Mouse (Mus musculus) intestine, embryonic 16.5 days (tissue): ENCODE data around the gene Espn. TPM values are rescaled to one million over a fixed set of nuclear protein-coding genes. Genes with fewer than 3 reads are reported as not detected.
A peak's percentile ranks its signal among the peaks of the same experiment; 100 is the strongest.

Experiments used
- ATAC-seq: fragments of 200-750 bp; cut with Nextera tagmentation; 2 replicates; pipeline ENCODE4 v1.8.0; 2017; ENCODE audit warnings: moderate TSS enrichment, moderate library complexity
- H3K27ac ChIP-seq: fragments of 300-500 bp; sonication (generic); 2 replicates; pipeline ENCODE4 v1.5.1; 2014; ENCODE audit warnings: mild to moderate bottlenecking, low read length
- H3K27me3 ChIP-seq: fragments of 300-500 bp; sonication (generic); replicated peaks from 2 replicates; pipeline ENCODE4 v1.6.1; 2014; ENCODE audit warnings: low read length, control low read depth, mixed read lengths; ENCODE audit not compliant: control insufficient read depth, insufficient read depth
- H3K36me3 ChIP-seq: fragments of 300-500 bp; sonication (generic); 2 replicates; pipeline ENCODE4 v1.6.1; 2014; ENCODE audit warnings: low read length, control low read depth; ENCODE audit not compliant: control insufficient read depth, insufficient read depth
- H3K4me1 ChIP-seq: fragments of 300-500 bp; sonication (generic); 2 replicates; pipeline ENCODE4 v1.6.1; 2014; ENCODE audit warnings: low read length, control low read depth, mixed read lengths; ENCODE audit not compliant: control insufficient read depth, insufficient read depth
- H3K4me2 ChIP-seq: fragments of 300-500 bp; sonication (generic); 2 replicates; pipeline ENCODE4 v1.6.1; 2014; ENCODE audit warnings: low read depth, low read length, control low read depth
- H3K4me3 ChIP-seq: fragments of 300-500 bp; sonication (generic); 2 replicates; pipeline ENCODE4 v1.5.1; 2014; ENCODE audit warnings: mild to moderate bottlenecking, low read length
- H3K9ac ChIP-seq: fragments of 300-500 bp; sonication (generic); 2 replicates; pipeline ENCODE4 v1.6.1; 2014; ENCODE audit warnings: low read depth, low read length
- H3K9me3 ChIP-seq: fragments of 300-500 bp; sonication (generic); 2 replicates; pipeline ENCODE4 v1.6.1; 2016; ENCODE audit warnings: low read length, control low read depth; ENCODE audit not compliant: control insufficient read depth
- WGBS: fragments of 180-500 bp; shearing (Covaris S2); extraction: QIAGEN DNeasy Blood & Tissue Kit; methylation state at CpG from one replicate; pipeline ENCODE4 v1.1.7; 2014; 5-methylcytosine and 5-hydroxymethylcytosine counted together
- polyA plus RNA-seq: library from polyadenylated mRNA; unstranded; fragments of >200 nt; fragmentation: Nextera tagmentation; extraction: Ambion mirVana; gene quantifications from 2 replicates; pipeline ENCODE4 v1.2.1, GENCODE M21; 2015

Gene Espn
- polyA plus RNA-seq, 1 experiment from 2014 or later, result 31.6 TPM

DNA sequence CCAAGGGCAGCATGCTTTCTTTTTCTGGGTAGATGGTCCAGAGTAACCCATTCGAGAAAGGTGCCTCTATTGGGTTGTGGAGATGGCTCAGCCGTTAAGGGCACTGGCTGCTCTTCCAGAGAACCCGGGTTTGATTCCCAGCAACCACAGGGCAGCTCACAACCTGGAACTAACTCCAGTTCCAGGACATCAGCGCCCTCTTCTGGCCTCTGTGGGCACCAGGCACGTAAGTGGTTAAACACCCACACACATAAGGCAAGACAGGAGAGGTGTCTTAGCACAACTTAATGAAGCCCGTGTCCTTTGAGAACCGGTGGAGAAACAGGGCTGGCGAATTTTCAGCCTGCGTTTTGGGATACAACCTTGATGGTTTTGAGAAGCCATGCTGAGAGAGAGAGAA, 77.6 kb downstream of the Espn start:
- Histone ChIP-seq H3K9me3 (no peaks in the 10 kb centered on the region), H3K4me3 (no peak overlapping the region), H3K9ac (no peak overlapping the region), H3K4me2 (no peak overlapping the region), H3K36me3 (no peaks in the 10 kb centered on the region), H3K4me1 (peaks cover 9% of the 10 kb centered on the region), H3K27ac (no peak overlapping the region), H3K27me3 (no peaks in the 10 kb centered on the region)
- 83% methylated on average over 9 of the region's 9 CpGs for WGBS
- no peak for ATAC-seq

DNA sequence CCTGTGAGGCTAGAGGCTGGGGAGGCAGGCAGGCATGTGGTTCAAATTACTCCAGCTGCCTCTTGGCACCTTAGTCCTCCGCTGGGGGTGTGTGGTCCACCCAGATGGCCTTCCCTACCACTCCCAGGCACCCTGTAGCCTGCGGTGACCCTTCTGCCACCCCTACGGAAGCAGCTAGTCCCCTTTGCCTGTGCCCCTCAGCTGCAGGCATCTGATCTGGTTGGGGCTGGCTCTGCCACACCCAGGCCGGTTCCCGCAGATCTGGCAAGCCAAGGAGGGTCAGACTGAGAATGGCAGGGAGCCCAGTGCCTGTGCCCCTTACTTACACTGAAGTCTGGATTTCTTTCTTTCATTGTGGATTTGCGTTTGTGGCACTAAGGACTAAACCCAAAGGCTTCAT, 78.5 kb downstream of the Espn start:
- Histone ChIP-seq H3K36me3 (no peaks in the 10 kb centered on the region), H3K9ac (no peak overlapping the region), H3K27ac (no peak overlapping the region), H3K9me3 (no peaks in the 10 kb centered on the region), H3K4me3 (no peak overlapping the region), H3K27me3 (no peaks in the 10 kb centered on the region), H3K4me1 (peaks cover 9% of the 10 kb centered on the region), H3K4me2 (no peak overlapping the region)
- ATAC-seq, result no peak
- 79% methylated on average over 6 of the region's 6 CpGs for WGBS

DNA sequence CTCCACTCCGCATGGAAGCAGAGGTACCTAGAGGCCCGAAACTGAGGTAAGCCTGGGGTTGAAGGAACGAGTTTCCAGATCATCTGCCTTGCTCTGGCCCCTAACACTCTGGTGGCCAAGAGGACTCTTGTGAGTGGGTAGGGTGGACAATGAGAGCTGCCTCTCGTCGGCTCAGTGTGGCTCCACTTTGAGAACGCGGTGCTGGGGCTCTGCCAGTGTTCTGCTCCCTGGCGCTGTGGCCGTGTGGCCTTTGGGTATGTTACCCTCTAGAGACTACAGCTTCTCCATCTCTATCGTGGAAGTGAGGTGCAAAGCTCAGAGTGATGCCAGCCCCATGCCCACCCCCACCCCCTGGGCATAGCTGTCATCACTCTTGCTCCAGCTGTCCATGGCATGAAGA, 79.5 kb downstream of the Espn start:
- ATAC-seq, result no peak
- Histone ChIP-seq H3K36me3 (no peaks in the 10 kb centered on the region), H3K9ac (peak overlapping the region; percentile 40), H3K27me3 (no peaks in the 10 kb centered on the region), H3K9me3 (no peaks in the 10 kb centered on the region), H3K4me3 (no peak overlapping the region), H3K4me1 (peaks cover 9% of the 10 kb centered on the region), H3K4me2 (no peak overlapping the region), H3K27ac (no peak overlapping the region)
- 71% methylated on average over 10 of the region's 10 CpGs for WGBS

DNA sequence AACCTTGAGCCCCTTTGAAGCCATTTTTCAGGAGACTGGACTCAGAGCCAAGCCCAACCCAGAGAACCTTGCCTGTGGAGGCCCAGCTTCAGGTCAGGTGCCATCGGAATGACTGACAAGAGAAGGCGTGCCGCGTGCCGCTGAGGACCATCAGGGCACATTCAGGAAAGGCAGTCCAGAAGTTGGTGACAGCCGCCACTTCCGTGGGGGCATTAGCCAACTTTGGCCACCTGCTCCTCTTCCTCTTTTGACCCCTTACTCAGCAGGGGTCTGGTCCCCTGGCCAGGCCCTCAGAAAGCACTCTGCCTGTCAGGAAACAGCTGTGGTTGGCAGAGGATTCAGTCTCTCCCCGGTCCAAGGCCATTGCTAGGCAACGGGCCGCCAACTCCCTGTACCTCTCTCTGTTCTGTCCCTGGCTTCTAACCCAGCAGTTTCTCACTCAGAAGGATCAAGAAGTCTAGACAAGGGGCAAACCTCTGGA, 80.0 kb downstream of the Espn start, which contains the start of gene Plekhg5:
Plekhg5 (plus strand) TSS at position 378 of the 481 bp plus-strand sequence.
- no peak within 1 kb of the TSS for H3K4me2 ChIP-seq
- WGBS, result 52% methylated on average over 10 of the region's 10 CpGs
- H3K9me3 ChIP-seq, result no peaks in the 10 kb centered on the region
- peak; percentile 45; the same call in 1 of the 2 replicates for ATAC-seq
- no peaks in the 10 kb centered on the region for H3K27me3 ChIP-seq
- H3K27ac ChIP-seq, result no peak within 1 kb of the TSS
- H3K9ac ChIP-seq, result peak within 1 kb of the TSS; percentile 40
- H3K36me3 ChIP-seq, result no peaks in the 10 kb centered on the region
- peaks cover 9% of the 10 kb centered on the region for H3K4me1 ChIP-seq
- no peak within 1 kb of the TSS for H3K4me3 ChIP-seq

DNA sequence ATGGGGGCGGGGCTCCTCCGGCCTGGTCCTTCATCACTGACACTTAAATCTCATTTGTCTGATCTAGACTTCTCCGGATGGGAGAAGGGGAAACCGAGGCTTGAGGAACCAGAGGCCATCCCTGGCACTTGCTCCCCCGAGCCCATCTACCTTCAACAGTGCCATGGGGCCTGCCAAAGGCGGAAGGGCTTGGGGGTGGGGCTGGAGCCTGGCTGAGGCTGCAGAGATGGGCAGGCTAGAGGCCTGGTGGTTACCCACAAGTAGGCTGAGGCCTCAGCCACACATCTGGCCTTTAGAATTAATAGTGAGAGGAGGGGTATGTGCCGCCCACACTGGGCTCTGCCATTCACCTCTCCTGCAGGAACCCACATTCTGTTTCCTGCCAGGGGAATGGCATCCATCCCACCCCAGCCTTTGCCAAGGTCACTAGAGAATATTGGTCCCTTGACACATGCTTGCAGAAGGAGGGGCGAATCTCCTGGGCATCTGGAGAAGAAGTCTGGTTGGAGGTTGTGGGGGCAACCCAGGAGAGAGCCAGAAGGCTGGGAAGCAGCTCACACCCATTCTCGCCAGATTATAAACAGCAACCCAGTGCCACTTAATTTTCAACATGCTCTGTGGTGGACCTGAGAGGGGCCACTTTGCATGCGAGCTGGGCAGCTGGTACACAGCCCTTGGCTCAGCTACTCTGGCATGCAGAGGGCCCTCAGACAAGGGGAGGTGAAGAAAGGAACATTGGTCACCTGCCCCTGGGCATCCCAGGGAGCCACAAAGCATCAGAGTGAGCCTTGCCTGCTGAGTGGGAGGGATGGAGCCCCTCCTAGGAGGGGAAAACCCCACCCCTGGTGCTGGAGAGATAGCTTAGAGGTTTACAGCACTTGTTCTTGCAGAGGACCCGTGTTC, 81.4 kb downstream of the Espn start:
- no peak overlapping the region for H3K4me3 ChIP-seq
- no peak overlapping the region for H3K9ac ChIP-seq
- H3K4me2 ChIP-seq, result no peak overlapping the region
- WGBS, result 70% methylated on average over 11 of the region's 11 CpGs
- H3K27ac ChIP-seq, result no peak overlapping the region
- H3K4me1 ChIP-seq, result peaks cover 9% of the 10 kb centered on the region
- no peaks in the 10 kb centered on the region for H3K9me3 ChIP-seq
- no peaks in the 10 kb centered on the region for H3K27me3 ChIP-seq
- H3K36me3 ChIP-seq, result no peaks in the 10 kb centered on the region
- no peak for ATAC-seq

Other genes with a start within 250 kb of the Espn start
- gene Dnajc11, start 218.7 kb downstream of the Espn start, polyA plus RNA-seq, result 71.0 and 73.6 TPM in 2 replicates
- gene Thap3, start 163.4 kb downstream of the Espn start, polyA plus RNA-seq, result 27.0 and 29.0 TPM in 2 replicates
- gene Phf13, start 156.1 kb downstream of the Espn start, polyA plus RNA-seq, result 15.5 and 16.7 TPM in 2 replicates
- gene Klhl21, start 143.6 kb downstream of the Espn start, polyA plus RNA-seq, result 7.4 and 8.3 TPM in 2 replicates
- gene Zbtb48, start 124.7 kb downstream of the Espn start, polyA plus RNA-seq, result 13.5 and 16.6 TPM in 2 replicates
- 0.20 and 0.21 TPM in 2 replicates for gene Tas1r1, start 113.8 kb downstream of the Espn start, polyA plus RNA-seq
- gene Nol9, start 113.0 kb downstream of the Espn start, polyA plus RNA-seq, result 22.4 and 22.7 TPM in 2 replicates
- 14.2 and 17.0 TPM in 2 replicates for gene Plekhg5, start 79.9 kb downstream of the Espn start, polyA plus RNA-seq
- gene Tnfrsf25, start 36.4 kb downstream of the Espn start, polyA plus RNA-seq, result 1.8 and 2.4 TPM in 2 replicates
- 0.68 and 0.98 TPM in 2 replicates for gene Hes2, start 6.5 kb upstream of the Espn start, polyA plus RNA-seq
- 49.4 and 52.5 TPM in 2 replicates for gene Acot7, start 25.8 kb upstream of the Espn start, polyA plus RNA-seq
- gene Gpr153, start 121.9 kb upstream of the Espn start, polyA plus RNA-seq, result 3.4 and 4.7 TPM in 2 replicates
- not detected in 2 replicates for gene Hes3, start 139.3 kb upstream of the Espn start, polyA plus RNA-seq
- 13.7 and 15.4 TPM in 2 replicates for gene Icmt, start 144.9 kb upstream of the Espn start, polyA plus RNA-seq
- gene Rnf207, start 166.6 kb upstream of the Espn start, polyA plus RNA-seq, result 1.5 and 1.8 TPM in 2 replicates
- 281 and 323 TPM in 2 replicates for gene Rpl22, start 173.4 kb upstream of the Espn start, polyA plus RNA-seq
- gene Chd5, start 186.3 kb upstream of the Espn start, polyA plus RNA-seq, result 1.5 and 1.9 TPM in 2 replicates